ENCODE assay signal across 31 mouse cellular contexts in genomic region chr16:59427960-59428359, GRCm38 (mm10). TPM values are rescaled to one million over a fixed set of nuclear protein-coding genes. Genes with fewer than 3 reads are reported as not detected.
DNase-seq lines count a peak whose midpoint lies in the region; ATAC-seq lines count a peak whose summit lies in the region.
"Had no signal": no experiment of that assay in that cellular context is flagged by ENCODE, and none has a peak within 500 bp of the region (broad histone marks: within the 10 kb centered on the region; RNA-seq: fewer than 3 reads in every experiment).

No protein-coding gene starts in this region.

- no peak overlapping the region for H3K9ac ChIP-seq in forebrain, embryonic 13.5 days
- no peak overlapping the region for H3K9ac ChIP-seq in forebrain, embryonic 11.5 days (ENCODE audit: low read length)
- H3K9ac ChIP-seq in midbrain, embryonic 11.5 days (ENCODE audit: low read length) = no peak overlapping the region
- no peak overlapping the region for H3K9ac ChIP-seq in neural tube, embryonic 13.5 days
- no peak overlapping the region for H3K9ac ChIP-seq in neural tube, embryonic 15.5 days (replicated peaks)
- H3K9ac ChIP-seq: forebrain, embryonic 12.5 days; heart, embryonic 13.5 days; hindbrain, embryonic 12.5 days; hindbrain, embryonic 15.5 days had no signal

- H3K4me2 ChIP-seq in forebrain, embryonic 13.5 days = no peak overlapping the region
- no peak overlapping the region for H3K4me2 ChIP-seq in forebrain, embryonic 11.5 days (ENCODE audit: low read depth, low read length, severe bottlenecking)
- H3K4me2 ChIP-seq in midbrain, embryonic 11.5 days = no peak overlapping the region
- no peak overlapping the region for H3K4me2 ChIP-seq in neural tube, embryonic 13.5 days
- H3K4me2 ChIP-seq in neural tube, embryonic 15.5 days = no peak overlapping the region
- H3K4me2 ChIP-seq: forebrain, embryonic 12.5 days; heart, embryonic 13.5 days; hindbrain, embryonic 12.5 days; hindbrain, embryonic 15.5 days had no signal

- H3K4me3 ChIP-seq in forebrain, embryonic 13.5 days = no peak overlapping the region
- no peak overlapping the region for H3K4me3 ChIP-seq in forebrain, embryonic 11.5 days (ENCODE audit: low read depth, low read length)
- H3K4me3 ChIP-seq in midbrain, embryonic 11.5 days (ENCODE audit: low read depth, low read length) = no peak overlapping the region
- H3K4me3 ChIP-seq in midbrain, embryonic 10.5 days = no peak overlapping the region
- H3K4me3 ChIP-seq in neural tube, embryonic 13.5 days = no peak overlapping the region
- no peak overlapping the region for H3K4me3 ChIP-seq in neural tube, embryonic 15.5 days (replicated peaks)
- H3K4me3 ChIP-seq: forebrain, embryonic 12.5 days; heart, embryonic 13.5 days; hindbrain, embryonic 12.5 days; hindbrain, embryonic 15.5 days had no signal

- ATAC-seq in forebrain, embryonic 13.5 days = 0 out of 2 replicates have a peak, but pooled peaks have one; percentile 36
- no peak for ATAC-seq in forebrain, embryonic 11.5 days (replicated peaks; ENCODE audit: low FRiP score)
- ATAC-seq in midbrain, embryonic 11.5 days (ENCODE audit: low FRiP score) = no peak
- ATAC-seq in neural tube, embryonic 13.5 days (ENCODE audit: low read depth) = peak; percentile 61; the same call in 1 of the 2 replicates
- ATAC-seq in neural tube, embryonic 15.5 days (ENCODE audit: low FRiP score) = no peak
- no peak for ATAC-seq in megakaryocyte, adult 5-6 weeks (ENCODE audit: poor library complexity, severe bottlenecking)
- ATAC-seq: forebrain, embryonic 16.5 days; Patski had no signal

- H3K27ac ChIP-seq in forebrain, embryonic 13.5 days = no peak overlapping the region
- H3K27ac ChIP-seq in forebrain, embryonic 11.5 days (ENCODE audit: low read depth, low read length) = no peak overlapping the region
- no peak overlapping the region for H3K27ac ChIP-seq in midbrain, embryonic 11.5 days (ENCODE audit: low read depth, low read length)
- H3K27ac ChIP-seq in midbrain, embryonic 10.5 days (replicated peaks) = no peak overlapping the region
- no peak overlapping the region for H3K27ac ChIP-seq in neural tube, embryonic 13.5 days (replicated peaks)
- H3K27ac ChIP-seq in neural tube, embryonic 15.5 days (replicated peaks) = no peak overlapping the region
- H3K27ac ChIP-seq: forebrain, embryonic 12.5 days; heart, embryonic 13.5 days; hindbrain, embryonic 12.5 days; hindbrain, embryonic 15.5 days had no signal

- DNase-seq in forebrain, embryonic 11.5 days (ENCODE audit: low spot score) = no peak
- DNase-seq in midbrain, embryonic 11.5 days (ENCODE audit: low spot score, missing footprints) = peak; percentile 65
- DNase-seq in midbrain, embryonic 10.5 days (ENCODE audit: low spot score) = no peak
- DNase-seq: adrenal gland, postnatal 10 days; B cell, adult 2 months; cerebellum, adult 11 months; cerebellum, adult 2 months; cerebellum, adult 9-11 months; cerebellum, postnatal 25 days; gastrocnemius, postnatal 25 days; heart, adult 18-20 months; heart, postnatal 14 days had no signal

- no peaks in the 10 kb centered on the region for H3K27me3 ChIP-seq in forebrain, embryonic 13.5 days
- no peaks in the 10 kb centered on the region for H3K27me3 ChIP-seq in forebrain, embryonic 11.5 days (ENCODE audit: control insufficient read depth, insufficient read depth, low read length)
- H3K27me3 ChIP-seq in midbrain, embryonic 11.5 days (ENCODE audit: control insufficient read depth, insufficient read depth, low read length) = no peaks in the 10 kb centered on the region
- no peaks in the 10 kb centered on the region for H3K27me3 ChIP-seq in midbrain, embryonic 10.5 days (ENCODE audit: low read depth, poor library complexity, severe bottlenecking)
- H3K27me3 ChIP-seq in neural tube, embryonic 13.5 days = no peaks in the 10 kb centered on the region
- no peaks in the 10 kb centered on the region for H3K27me3 ChIP-seq in neural tube, embryonic 15.5 days (replicated peaks)
- H3K27me3 ChIP-seq: CH12.LX; forebrain, embryonic 12.5 days; heart, embryonic 13.5 days; hindbrain, embryonic 12.5 days; hindbrain, embryonic 15.5 days had no signal

- WGBS in forebrain, embryonic 13.5 days = 62% methylated on average over 7 of the region's 7 CpGs
- 81% methylated on average over 7 of the region's 7 CpGs for WGBS in forebrain, embryonic 11.5 days
- WGBS in midbrain, embryonic 11.5 days = 76% methylated on average over 7 of the region's 7 CpGs
- WGBS in midbrain, embryonic 10.5 days = 83% methylated on average over 7 of the region's 7 CpGs
- WGBS in neural tube, embryonic 13.5 days = 64% methylated on average over 7 of the region's 7 CpGs
- WGBS in neural tube, embryonic 15.5 days = 55% methylated on average over 7 of the region's 7 CpGs

- H3K4me1 ChIP-seq in forebrain, embryonic 13.5 days = no peaks in the 10 kb centered on the region
- H3K4me1 ChIP-seq in forebrain, embryonic 11.5 days (replicated peaks; ENCODE audit: control insufficient read depth, insufficient read depth, low read length) = no peaks in the 10 kb centered on the region
- no peaks in the 10 kb centered on the region for H3K4me1 ChIP-seq in midbrain, embryonic 11.5 days (ENCODE audit: control insufficient read depth, insufficient read depth, low read length)
- no peaks in the 10 kb centered on the region for H3K4me1 ChIP-seq in midbrain, embryonic 10.5 days
- peaks cover 3% of the 10 kb centered on the region; the same call in 1 of the 2 replicates for H3K4me1 ChIP-seq in neural tube, embryonic 13.5 days (replicated peaks)
- H3K4me1 ChIP-seq in neural tube, embryonic 15.5 days = no peaks in the 10 kb centered on the region
- H3K4me1 ChIP-seq: forebrain, embryonic 12.5 days; heart, embryonic 13.5 days; hindbrain, embryonic 12.5 days; hindbrain, embryonic 15.5 days had no signal

- no peaks in the 10 kb centered on the region for H3K9me3 ChIP-seq in forebrain, embryonic 13.5 days (replicated peaks)
- H3K9me3 ChIP-seq in forebrain, embryonic 11.5 days (ENCODE audit: control insufficient read depth, low read length) = no peaks in the 10 kb centered on the region
- H3K9me3 ChIP-seq in midbrain, embryonic 11.5 days (ENCODE audit: control insufficient read depth, low read length) = no peaks in the 10 kb centered on the region
- H3K9me3 ChIP-seq in midbrain, embryonic 10.5 days (replicated peaks) = no peaks in the 10 kb centered on the region
- no peaks in the 10 kb centered on the region for H3K9me3 ChIP-seq in neural tube, embryonic 13.5 days
- H3K9me3 ChIP-seq in neural tube, embryonic 15.5 days (replicated peaks) = no peaks in the 10 kb centered on the region
- H3K9me3 ChIP-seq: forebrain, embryonic 12.5 days; G1E; heart, embryonic 13.5 days; hindbrain, embryonic 12.5 days; hindbrain, embryonic 15.5 days had no signal

- no peaks in the 10 kb centered on the region for H3K36me3 ChIP-seq in forebrain, embryonic 13.5 days (ENCODE audit: poor library complexity, severe bottlenecking)
- H3K36me3 ChIP-seq in forebrain, embryonic 11.5 days (ENCODE audit: control insufficient read depth, insufficient read depth, low read length) = no peaks in the 10 kb centered on the region
- H3K36me3 ChIP-seq in midbrain, embryonic 11.5 days (ENCODE audit: control insufficient read depth, insufficient read depth, low read length) = no peaks in the 10 kb centered on the region
- H3K36me3 ChIP-seq in midbrain, embryonic 10.5 days = no peaks in the 10 kb centered on the region
- H3K36me3 ChIP-seq in neural tube, embryonic 13.5 days = no peaks in the 10 kb centered on the region
- H3K36me3 ChIP-seq in neural tube, embryonic 15.5 days = no peaks in the 10 kb centered on the region
- H3K36me3 ChIP-seq: forebrain, embryonic 12.5 days; G1E; heart, embryonic 13.5 days; hindbrain, embryonic 12.5 days; hindbrain, embryonic 15.5 days had no signal

RNA-seq across cellular contexts. Expression of gene Gabrr3, which starts 20.8 kb away (rescaled TPM):
- 0.06 and 0.10 TPM in 2 replicates for polyA plus RNA-seq in forebrain, embryonic 13.5 days (2015; fragmentation: Nextera tagmentation; extraction: Ambion mirVana)
- 0.07 TPM in 1 of 2 replicates, not detected in the other for polyA plus RNA-seq in forebrain, embryonic 11.5 days (2014; fragmentation: Nextera tagmentation; extraction: Ambion mirVana)
- polyA plus RNA-seq in midbrain, embryonic 11.5 days (2014; fragmentation: Nextera tagmentation; extraction: Ambion mirVana) = 0.08 and 0.33 TPM in 2 replicates
- polyA plus RNA-seq in midbrain, embryonic 10.5 days (2016; fragmentation: Nextera tagmentation; extraction: Ambion mirVana) = 0.04 and 0.11 TPM in 2 replicates
- polyA plus RNA-seq in neural tube, embryonic 13.5 days (2015; fragmentation: Nextera tagmentation; extraction: Ambion mirVana) = 0.07 TPM in 1 of 2 replicates, not detected in the other
- not detected in 2 replicates for polyA plus RNA-seq in neural tube, embryonic 15.5 days (2015; fragmentation: Nextera tagmentation; extraction: Ambion mirVana)
- not detected in 2 replicates for total RNA-seq in megakaryocyte, adult 5-6 weeks (2015)
- not detected in 2 replicates for total RNA-seq in megakaryocyte, adult 5-6 weeks (2017)
- total RNA-seq: adrenal gland, adult 18-20 months; adrenal gland, postnatal 10 days; adrenal gland, postnatal 4 days; CH12.LX; common myeloid progenitor, adult 5-6 weeks; gastrocnemius, adult 8-10 months; gastrocnemius, postnatal 25 days; heart, postnatal 14 days; hematopoietic stem cell, adult 5-6 weeks had no signal
- polyA plus RNA-seq: forebrain, embryonic 12.5 days; forebrain, embryonic 16.5 days; G1E; gonadal fat pad, adult 2 months; heart, embryonic 13.5 days; heart, embryonic 16.5 days; hindbrain, embryonic 15.5 days; Patski had no signal

RNA-seq across cellular contexts. Expression of gene Riox2, which starts 43.6 kb away (rescaled TPM):
- polyA plus RNA-seq in forebrain, embryonic 13.5 days (2015; fragmentation: Nextera tagmentation; extraction: Ambion mirVana) = 15.4 and 17.7 TPM in 2 replicates
- polyA plus RNA-seq in forebrain, embryonic 11.5 days (2014; fragmentation: Nextera tagmentation; extraction: Ambion mirVana) = 30.7 and 31.1 TPM in 2 replicates
- 26.1 and 31.0 TPM in 2 replicates for polyA plus RNA-seq in midbrain, embryonic 11.5 days (2014; fragmentation: Nextera tagmentation; extraction: Ambion mirVana)
- polyA plus RNA-seq in midbrain, embryonic 10.5 days (2016; fragmentation: Nextera tagmentation; extraction: Ambion mirVana) = 28.8 and 33.9 TPM in 2 replicates
- polyA plus RNA-seq in neural tube, embryonic 13.5 days (2015; fragmentation: Nextera tagmentation; extraction: Ambion mirVana) = 13.7 and 14.5 TPM in 2 replicates
- polyA plus RNA-seq in neural tube, embryonic 15.5 days (2015; fragmentation: Nextera tagmentation; extraction: Ambion mirVana) = 15.4 and 19.9 TPM in 2 replicates
- total RNA-seq in megakaryocyte, adult 5-6 weeks (2015) = 25.3 and 28.4 TPM in 2 replicates
- 32.2 and 54.4 TPM in 2 replicates for total RNA-seq in megakaryocyte, adult 5-6 weeks (2017)

Comparison
In these comparisons a context has a peak if more than half of its experiments do, and no peak if none do; other contexts are left out.
1. ATAC-seq: peak in forebrain, embryonic 13.5 days (single experiment) and neural tube, embryonic 13.5 days (single experiment); none in forebrain, embryonic 11.5 days (single experiment), midbrain, embryonic 11.5 days (single experiment), neural tube, embryonic 15.5 days (single experiment) and megakaryocyte, adult 5-6 weeks (single experiment).